Mouse (Mus musculus) megakaryocyte, adult 5-6 weeks (primary cell): ENCODE measurements around the gene Adam29. TPM values are rescaled to one million over a fixed set of nuclear protein-coding genes. Genes with fewer than 3 reads are reported as not detected.

Source experiments
- ATAC-seq: 2 replicates; pipeline ENCODE4 v1.8.0; 2016; ENCODE audit warnings: mild to moderate bottlenecking, inconsistent platforms; ENCODE audit not compliant: poor library complexity, severe bottlenecking
- total RNA-seq, 2 experiments: library from RNA; stranded (forward) in 1 of 2; stranded (reverse) in 1 of 2; fragments of 153-499, 151-499 nt in 1 of 2; fragments of 221-1000, 200-1000 nt in 1 of 2; gene quantifications; 2 replicates each; pipeline versions ENCODE4 v1.2.3 to v1.2.4; 2015 to 2017

The Adam29 gene
- total RNA-seq (2015) (not detected in 2 replicates), total RNA-seq (2017) (not detected in 2 replicates)

DNA sequence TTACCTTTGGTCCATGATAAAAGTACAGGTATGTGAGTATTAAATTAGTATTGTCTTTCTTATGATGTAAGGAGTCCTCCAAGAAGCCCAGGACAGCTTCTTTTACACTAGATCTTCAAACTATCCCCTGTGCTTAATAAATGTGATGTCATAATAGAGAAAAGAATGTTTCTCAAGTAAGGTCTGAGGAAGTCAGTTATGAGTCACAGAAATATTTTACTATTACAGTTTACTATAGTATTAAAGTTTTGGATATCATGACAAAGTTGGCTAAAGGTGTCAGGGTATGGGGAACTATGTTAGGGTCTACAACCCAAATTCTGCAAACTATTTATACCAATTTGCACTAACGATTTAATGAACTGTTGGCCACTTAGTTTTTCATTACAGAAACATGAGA is at the start of gene Adam29:
TSS of gene Adam29 (minus strand) at position 101 of the 400 bp plus-strand sequence.
- no peak for ATAC-seq

- no peak for ATAC-seq
Measured at GRCm38 (mm10) chr8:55940526-55940880, 33.8 kb upstream of the Adam29 start.

- ATAC-seq: 0 out of 2 replicates have a peak, but pooled peaks have one; percentile 7
Measured at GRCm38 (mm10) chr8:55939870-55940525, 33.2 kb upstream of the Adam29 start, which contains the start of gene Glra3. Gene Glra3, plus strand, starts transcription at chr8:55940460.

Other genes with a start within 250 kb of the Adam29 start
- gene Glra3, start 33.5 kb upstream of the Adam29 start, total RNA-seq (2015): 0.07 and 0.18 TPM in 2 replicates
- 0.04 TPM in 1 of 2 replicates, not detected in the other for gene Glra3, start 33.5 kb upstream of the Adam29 start, total RNA-seq (2017)